Mouse (Mus musculus) layer of hippocampus, postnatal 10 days (tissue): ENCODE data around the gene Erc2. TPM values are rescaled to one million over a fixed set of nuclear protein-coding genes. Genes with fewer than 3 reads are reported as not detected.

Experiments
- DNase-seq, 2 experiments: peaks; one replicate each; pipeline ENCODE4 v3.0.0; 2021; ENCODE audit warnings: low spot score in 2 of 2
- total RNA-seq, 2 experiments: library from RNA; stranded (reverse); gene quantifications; 2 replicates each; pipeline ENCODE4 v1.2.3; 2021

The Erc2 gene
- total RNA-seq, 2 experiments from 2014 or later, result 236 to 251 TPM

- no peak for DNase-seq
These were observed 804.4 kb downstream of the Erc2 start for GRCm38 (mm10) chr14:28426610-28427009.

- DNase-seq, result no peak
These were observed 809.6 kb downstream of the Erc2 start for GRCm38 (mm10) chr14:28431703-28432309.

- DNase-seq, result no peak
These were observed 812.8 kb downstream of the Erc2 start for GRCm38 (mm10) chr14:28434996-28435395.

- DNase-seq, result no peak
These were observed 816.9 kb downstream of the Erc2 start for GRCm38 (mm10) chr14:28439171-28439570.

GRCm38 (mm10) chr14:28441240-28441967 is 819.2 kb downstream of the Erc2 start:
- no peak for DNase-seq

- DNase-seq, result no peak
These were observed 821.2 kb downstream of the Erc2 start for GRCm38 (mm10) chr14:28443254-28443944.

- DNase-seq, result no peak
These were observed 823.5 kb downstream of the Erc2 start for GRCm38 (mm10) chr14:28445737-28446136.

GRCm38 (mm10) chr14:28451771-28452170 is 829.5 kb downstream of the Erc2 start:
- no peak for DNase-seq

GRCm38 (mm10) chr14:28456372-28457076 is 834.3 kb downstream of the Erc2 start:
- DNase-seq, result no peak

GRCm38 (mm10) chr14:28457428-28457827 is 835.2 kb downstream of the Erc2 start:
- DNase-seq, result no peak

- no peak for DNase-seq
These were observed 845.7 kb downstream of the Erc2 start for GRCm38 (mm10) chr14:28467956-28468355.

GRCm38 (mm10) chr14:28469696-28470095 is 847.5 kb downstream of the Erc2 start:
- no peak for DNase-seq

- no peak for DNase-seq
These were observed 848.0 kb downstream of the Erc2 start for GRCm38 (mm10) chr14:28470212-28470611.

- DNase-seq, result no peak
These were observed 852.8 kb downstream of the Erc2 start for GRCm38 (mm10) chr14:28475012-28475411.

GRCm38 (mm10) chr14:28475421-28475820 is 853.2 kb downstream of the Erc2 start:
- DNase-seq, result no peak

GRCm38 (mm10) chr14:28476746-28477145 is 854.5 kb downstream of the Erc2 start:
- no peak for DNase-seq

GRCm38 (mm10) chr14:28480866-28481265 is 858.6 kb downstream of the Erc2 start:
- DNase-seq, result no peak

GRCm38 (mm10) chr14:28493806-28494205 is 871.6 kb downstream of the Erc2 start:
- DNase-seq, result no peak

GRCm38 (mm10) chr14:28494273-28494672 is 872.0 kb downstream of the Erc2 start:
- no peak for DNase-seq

- DNase-seq, result no peak
These were observed 879.1 kb downstream of the Erc2 start for GRCm38 (mm10) chr14:28501216-28501878.

- DNase-seq, result no peak
These were observed 881.0 kb downstream of the Erc2 start for GRCm38 (mm10) chr14:28503276-28503675.
